Mouse (Mus musculus): ENCODE results near the gene Pfn3.

GRCm38 (mm10) chr13:55371740-55372139 is 43.3 kb downstream of the Pfn3 start:
- TF ChIP-seq CTCF (IDR thresholded peaks at IDR 0.05; ENCODE audit: borderline replicate concordance, control insufficient read depth, extremely low read depth, insufficient read depth, low read length, poor library complexity) (no peak), POLR2A (IDR thresholded peaks at IDR 0.05; ENCODE audit: control insufficient read depth, extremely low read depth, insufficient read depth, low read length, poor library complexity) (no peak)

All from thymus, adult 2 months (tissue).